In the genomic region with DNA sequence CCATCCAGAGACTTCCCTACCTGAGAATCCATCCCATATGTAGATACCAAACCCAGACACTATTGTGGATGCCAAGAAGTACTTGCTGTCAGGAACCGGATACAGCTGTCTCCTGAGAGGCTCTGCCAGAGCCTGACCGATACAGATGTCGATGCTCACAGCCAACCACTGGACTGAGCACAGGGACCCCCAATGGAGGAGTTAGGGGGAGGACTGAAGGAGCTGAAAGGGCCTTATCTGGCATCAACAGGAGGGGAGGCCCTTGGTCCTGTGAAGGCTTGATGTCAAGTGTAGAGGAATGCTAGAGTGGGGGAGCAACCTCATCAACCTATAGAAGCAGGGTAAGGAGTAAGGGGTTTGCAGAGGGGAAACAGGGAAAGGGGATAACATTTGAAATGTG, we compare ENCODE assay signal across 13 mouse cellular contexts.
"Had no signal": no experiment of that assay in that cellular context is flagged by ENCODE, and none has a peak within 500 bp of the region (broad histone marks: within the 10 kb centered on the region; RNA-seq: fewer than 3 reads in every experiment).

No protein-coding gene starts in this region.

- ATAC-seq: intestine, postnatal 0 days; lung, postnatal 0 days; midbrain, embryonic 13.5 days had no signal

- DNase-seq: kidney, adult 2 months; kidney, postnatal 25 days; layer of hippocampus, adult 9-11 months; lung, embryonic 14.5 days; thymus, postnatal 25 days had no signal

- H3K4me2 ChIP-seq: limb, embryonic 13.5 days; lung, embryonic 14.5 days; midbrain, embryonic 13.5 days; stomach, embryonic 15.5 days had no signal

- H3K9me3 ChIP-seq: limb, embryonic 13.5 days; midbrain, embryonic 13.5 days; stomach, embryonic 15.5 days had no signal

- H3K4me3 ChIP-seq: layer of hippocampus, adult 2 months; limb, embryonic 13.5 days; midbrain, embryonic 13.5 days; stomach, embryonic 15.5 days had no signal

- H3K36me3 ChIP-seq: limb, embryonic 13.5 days; midbrain, embryonic 13.5 days; stomach, embryonic 15.5 days had no signal

- H3K27ac ChIP-seq: kidney, postnatal 0 days; layer of hippocampus, adult 2 months; limb, embryonic 13.5 days; macrophage; midbrain, embryonic 13.5 days; stomach, embryonic 15.5 days had no signal

- H3K27me3 ChIP-seq: stomach, embryonic 15.5 days had no signal

- H3K4me1 ChIP-seq: limb, embryonic 13.5 days; midbrain, embryonic 13.5 days; stomach, embryonic 15.5 days had no signal

- H3K9ac ChIP-seq: limb, embryonic 13.5 days; lung, embryonic 14.5 days; midbrain, embryonic 13.5 days; stomach, embryonic 15.5 days had no signal
